Mouse (Mus musculus) stomach, postnatal 0 days (tissue): ENCODE measurements around the gene Ptprg.

Experiments
- CTCF ChIP-seq: IDR thresholded peaks from 2 replicates; pipeline ENCODE4 v1.5.1; 2016; ENCODE audit warnings: antibody characterized with exemption, low read depth, mild to moderate bottlenecking, moderate library complexity
- EP300 ChIP-seq: optimal IDR thresholded peaks from 2 replicates; pipeline ENCODE3; 2016; ENCODE audit warnings: antibody characterized with exemption

GRCm38 (mm10) chr14:12082131-12082921 lies 529.0 kb downstream of the Ptprg start:
- TF ChIP-seq CTCF (no peak), EP300 (no peak)
